Mouse (Mus musculus): ENCODE results near the gene Tnfrsf19.

Gene Tnfrsf19

DNA sequence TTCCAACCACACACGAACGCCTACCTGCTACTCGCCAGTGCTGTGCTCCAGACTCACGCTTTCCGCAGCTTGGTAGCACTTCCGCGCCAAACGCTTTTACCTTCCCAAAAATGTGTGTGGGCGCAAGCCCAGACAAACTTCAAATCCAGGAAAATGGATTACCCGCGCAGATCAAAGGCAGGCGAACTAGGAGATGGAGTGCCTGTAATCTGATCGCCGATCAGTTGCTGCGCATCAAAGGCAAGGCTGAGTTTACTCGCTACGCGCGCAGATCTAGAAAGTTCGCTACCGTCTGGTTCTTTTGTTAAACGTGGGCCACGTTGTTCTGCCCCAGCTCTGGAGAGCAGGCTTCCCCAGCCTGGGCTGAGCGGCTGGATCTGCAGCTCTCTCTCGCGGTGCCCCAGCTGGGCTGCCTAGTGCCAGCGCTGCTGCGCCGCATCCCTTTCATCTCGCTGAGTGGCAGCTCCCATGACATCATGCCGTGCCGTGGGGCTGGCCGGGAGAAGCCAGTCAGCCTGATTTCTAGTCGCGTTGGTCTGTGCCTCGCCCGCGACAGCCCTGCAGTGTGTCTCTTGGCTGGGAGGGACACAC, at the start of gene Tnfrsf19:
TSS of gene Tnfrsf19 (minus strand) at position 400 of the 591 bp plus-strand sequence.
- peak; percentile 93 for DNase-seq (ENCODE audit: low spot score)

- DNase-seq (ENCODE audit: low spot score), result no peak
Observed at GRCm38 (mm10) chr14:61092073-61092472, 45.8 kb upstream of the Tnfrsf19 start.

- no peak for DNase-seq (ENCODE audit: low spot score)
Observed at GRCm38 (mm10) chr14:61090955-61091354, 44.7 kb upstream of the Tnfrsf19 start.

DNA sequence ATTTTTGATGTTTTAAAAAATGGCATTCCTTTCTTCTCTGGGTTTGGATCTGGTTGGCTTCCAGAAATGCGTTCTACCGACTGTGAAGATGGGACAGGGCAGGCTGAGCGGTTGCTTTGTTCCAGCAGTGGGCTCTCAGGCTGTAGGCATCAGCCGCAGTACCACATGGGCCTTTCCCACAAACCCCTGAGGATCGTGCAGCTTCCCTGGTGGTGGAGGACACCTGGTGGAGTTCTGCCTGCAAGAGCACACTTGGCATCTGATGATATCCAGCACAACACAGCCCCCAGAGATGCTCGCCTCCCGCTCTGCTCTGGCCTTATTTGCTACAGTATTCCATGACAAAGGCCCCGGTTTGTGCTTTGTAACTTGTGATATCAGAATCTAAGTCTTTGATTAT, 41.9 kb upstream of the Tnfrsf19 start:
- no peak for DNase-seq (ENCODE audit: low spot score)

GRCm38 (mm10) chr14:61085325-61085724, 39.0 kb upstream of the Tnfrsf19 start:
- DNase-seq (ENCODE audit: low spot score), result peak; percentile 78

GRCm38 (mm10) chr14:61069555-61069954, 23.3 kb upstream of the Tnfrsf19 start:
- no peak for DNase-seq (ENCODE audit: low spot score)

- DNase-seq (ENCODE audit: low spot score), result peak; percentile 55
Observed at GRCm38 (mm10) chr14:61061729-61062128, 15.4 kb upstream of the Tnfrsf19 start.

- no peak for DNase-seq (ENCODE audit: low spot score)
Observed at GRCm38 (mm10) chr14:61059316-61059945, 13.1 kb upstream of the Tnfrsf19 start.

DNA sequence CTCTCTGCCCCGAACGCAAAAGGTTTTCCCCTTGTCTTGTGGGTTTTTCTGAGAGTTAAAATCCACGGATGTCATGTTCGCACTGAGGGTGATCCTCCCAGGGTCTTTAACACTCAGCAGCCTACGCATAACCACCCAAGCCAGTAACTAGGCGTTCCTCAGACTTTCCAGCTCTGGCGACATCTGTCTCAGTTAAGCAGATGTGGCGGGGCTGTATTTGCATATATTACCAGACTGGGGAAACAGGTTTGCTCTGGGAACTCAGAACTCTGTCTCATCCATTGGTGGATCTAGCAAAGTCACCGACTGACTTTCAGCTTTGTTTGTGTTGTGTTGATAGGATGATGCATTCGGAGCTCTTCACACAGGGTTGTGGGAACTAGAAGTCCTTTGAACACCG, 10.7 kb upstream of the Tnfrsf19 start:
- DNase-seq (ENCODE audit: low spot score), result peak; percentile 50

GRCm38 (mm10) chr14:61056445-61056844, 10.2 kb upstream of the Tnfrsf19 start:
- peak; percentile 68 for DNase-seq (ENCODE audit: low spot score)

- no peak for DNase-seq (ENCODE audit: low spot score)
Observed at GRCm38 (mm10) chr14:61055864-61056263, 9.6 kb upstream of the Tnfrsf19 start.

- no peak for DNase-seq (ENCODE audit: low spot score)
Observed at GRCm38 (mm10) chr14:61052163-61052562, 5.9 kb upstream of the Tnfrsf19 start.

DNA sequence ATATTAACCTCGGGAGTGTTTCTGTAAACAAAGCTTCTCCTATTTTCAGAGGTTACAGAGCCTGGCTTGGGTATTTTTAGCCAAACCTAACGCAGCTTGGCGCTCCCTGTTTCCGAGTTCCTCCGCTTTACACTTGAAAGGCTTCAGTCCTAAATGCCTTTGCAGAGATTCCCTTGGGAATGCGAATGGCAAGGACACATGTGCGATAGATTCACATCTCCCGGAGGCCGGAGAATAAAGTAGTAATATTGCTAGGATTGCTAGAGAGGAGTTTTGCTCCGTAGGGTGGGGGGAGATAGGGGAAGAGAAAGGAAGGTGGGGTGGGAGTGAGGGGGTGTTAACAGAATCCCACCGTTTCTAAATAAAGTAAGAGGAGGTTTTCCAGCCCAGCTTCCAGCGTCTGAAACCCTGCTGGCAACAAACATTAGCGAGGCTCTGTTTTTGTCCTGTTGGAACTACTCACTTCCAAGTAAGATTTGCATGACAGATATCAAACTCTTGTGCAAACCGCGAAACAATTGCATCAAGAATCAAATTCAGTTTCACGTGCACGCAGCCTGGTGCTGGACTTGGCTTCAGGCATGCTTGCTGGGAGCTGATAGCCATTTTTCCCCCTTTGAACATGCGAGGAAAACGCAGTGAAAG, 722 bp downstream of the Tnfrsf19 start:
- DNase-seq (ENCODE audit: low spot score), result peak; percentile 78

DNA sequence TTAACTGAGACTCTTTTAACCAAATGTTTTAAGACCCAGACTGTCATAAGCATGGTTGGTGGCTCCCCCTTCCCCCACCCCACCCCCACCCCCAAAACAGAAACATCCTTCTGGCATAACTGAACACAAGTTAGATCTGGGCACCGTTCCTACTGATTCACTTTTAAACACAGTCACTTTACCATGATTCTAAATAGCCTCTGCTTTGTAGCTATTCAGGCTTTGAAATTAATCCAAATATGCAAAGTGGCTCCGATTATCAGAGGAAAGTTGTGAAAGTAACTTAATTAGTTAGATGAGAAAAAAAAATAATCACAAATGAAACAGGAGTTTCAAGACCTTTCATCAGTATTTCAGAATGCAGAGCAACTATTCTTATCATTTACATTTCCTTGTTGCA, 2.0 kb downstream of the Tnfrsf19 start:
- no peak for DNase-seq (ENCODE audit: low spot score)

DNA sequence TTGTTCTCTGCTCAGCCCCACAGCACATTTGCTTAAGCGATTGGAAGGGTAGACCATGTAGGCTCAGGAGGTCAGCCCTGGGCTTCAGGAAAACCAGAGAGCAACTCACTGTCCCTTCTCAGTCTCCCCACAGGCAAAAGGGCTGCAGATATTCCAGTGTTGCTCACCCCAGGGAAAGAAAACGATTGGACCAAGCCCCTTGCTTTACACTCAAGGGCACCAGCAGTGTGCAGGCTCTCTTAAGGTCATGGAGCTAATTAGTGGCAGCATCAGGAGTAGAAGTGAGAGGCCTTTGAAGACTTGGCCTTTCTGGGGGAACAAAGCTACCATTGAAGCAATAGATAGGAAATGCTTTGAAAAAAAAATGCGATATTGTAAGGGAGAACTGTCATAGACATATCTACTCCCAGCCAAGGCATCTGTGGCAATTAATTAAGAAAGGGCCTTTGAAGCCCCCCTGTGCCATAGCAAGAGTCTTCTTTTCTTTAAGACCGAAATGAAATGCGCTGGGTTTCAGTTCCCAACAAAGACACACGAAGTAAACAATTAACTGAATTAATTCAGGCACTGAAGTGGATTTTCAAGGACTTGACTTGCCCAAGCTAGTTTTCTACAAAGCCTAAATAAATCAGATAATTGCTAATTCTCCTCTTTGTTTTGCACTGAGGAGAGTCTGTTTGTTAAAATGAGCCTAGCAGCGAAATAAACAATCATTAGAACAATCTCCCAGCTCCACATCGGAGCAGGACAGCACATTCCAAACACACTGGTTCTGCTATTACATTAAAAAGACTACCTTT, 2.6 kb downstream of the Tnfrsf19 start:
- DNase-seq (ENCODE audit: low spot score), result peak; percentile 73

- peak; percentile 63 for DNase-seq (ENCODE audit: low spot score)
Observed at GRCm38 (mm10) chr14:61042291-61042690, 4.0 kb downstream of the Tnfrsf19 start.

DNA sequence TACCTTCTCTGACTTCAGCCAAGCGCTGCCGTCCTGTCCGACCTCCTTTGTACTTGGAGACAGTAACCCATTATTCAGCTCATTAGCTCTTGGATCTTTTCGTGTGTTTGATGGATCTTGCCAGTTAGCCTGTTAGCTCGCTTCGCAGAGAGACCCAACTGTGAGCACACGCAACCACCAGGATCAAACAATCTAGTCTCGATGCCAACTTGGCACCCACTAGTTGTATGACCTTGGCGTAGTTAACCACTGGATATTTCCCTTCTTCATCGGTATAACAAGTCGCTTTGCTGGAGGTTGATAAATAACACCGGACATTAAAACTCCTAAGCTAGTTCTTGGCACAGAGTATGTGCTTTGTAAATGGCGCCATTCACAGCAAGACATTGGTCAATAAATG, 6.1 kb downstream of the Tnfrsf19 start:
- no peak for DNase-seq (ENCODE audit: low spot score)

- DNase-seq (ENCODE audit: low spot score), result no peak
Observed at GRCm38 (mm10) chr14:61038082-61038472, 8.2 kb downstream of the Tnfrsf19 start.

- DNase-seq (ENCODE audit: low spot score), result peak; percentile 83
Observed at GRCm38 (mm10) chr14:61037321-61038081, 8.8 kb downstream of the Tnfrsf19 start.

GRCm38 (mm10) chr14:61030366-61030765, 15.9 kb downstream of the Tnfrsf19 start:
- no peak for DNase-seq (ENCODE audit: low spot score)

DNA sequence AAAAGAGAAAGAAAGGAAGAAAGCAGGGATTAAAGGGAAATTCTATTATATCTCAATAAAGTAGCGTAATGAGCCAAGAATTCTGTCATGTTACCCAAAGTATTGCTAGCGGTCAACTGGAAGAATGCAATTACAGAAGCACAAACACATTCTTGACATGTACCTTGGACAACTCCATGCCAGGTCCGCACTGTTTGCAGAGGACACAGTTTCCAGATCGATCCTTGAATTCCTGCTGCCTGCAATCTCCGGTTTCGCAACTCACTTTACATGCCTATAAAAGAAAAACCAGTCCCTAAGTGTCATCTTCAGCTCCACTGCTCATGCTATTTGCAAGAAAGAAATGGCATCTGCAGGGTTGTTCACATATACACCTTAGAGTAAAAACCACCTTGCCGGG, 22.3 kb downstream of the Tnfrsf19 start:
- no peak for DNase-seq (ENCODE audit: low spot score)

DNA sequence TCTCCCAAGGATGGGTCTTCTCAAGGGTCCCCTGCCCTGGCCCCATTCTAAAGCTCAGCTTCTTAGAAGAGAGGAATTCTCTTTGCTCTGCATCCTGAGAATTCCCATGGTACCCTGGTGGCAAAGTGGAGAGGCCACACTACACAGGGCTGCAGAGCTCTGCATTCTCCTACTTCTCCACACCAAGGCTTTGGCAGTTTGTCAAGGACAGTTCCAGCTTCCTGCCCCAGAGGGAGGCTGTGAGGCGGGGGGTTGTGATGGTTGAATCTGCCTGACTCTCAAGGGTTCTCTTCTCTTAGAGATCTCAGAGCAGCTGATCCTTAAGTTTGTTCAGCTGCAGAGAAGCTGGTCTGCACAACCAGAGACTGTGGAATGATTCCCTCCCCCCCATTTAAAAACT, 23.9 kb downstream of the Tnfrsf19 start:
- DNase-seq (ENCODE audit: low spot score), result no peak

All from embryo, embryonic 10 days (tissue).